Mouse (Mus musculus) ES-E14 (cell line): Measurements from ENCODE around the gene Inhbc.

Source experiments
- CHD2 ChIP-seq: IDR thresholded peaks from 2 replicates; pipeline ENCODE4 v1.6.1; 2014; ENCODE audit warnings: mild to moderate bottlenecking, low read depth, low read length, inconsistent platforms
- HCFC1 ChIP-seq: IDR thresholded peaks from 2 replicates; pipeline ENCODE4 v1.6.1; 2012; ENCODE audit warnings: low read length, inconsistent platforms, borderline replicate concordance; ENCODE audit not compliant: insufficient read depth
- ZC3H11A ChIP-seq: IDR thresholded peaks from 2 replicates; pipeline ENCODE4 v1.6.1; 2012; ENCODE audit warnings: low read depth, mild to moderate bottlenecking, inconsistent platforms, low read length, borderline replicate concordance
- ZNF384 ChIP-seq: IDR thresholded peaks from 2 replicates; pipeline ENCODE4 v1.6.1; 2012; ENCODE audit warnings: low read depth, low read length, inconsistent platforms

- TF ChIP-seq CHD2 (no peak), ZNF384 (no peak), ZC3H11A (no peak), HCFC1 (no peak)
These were observed 43.4 kb upstream of the Inhbc start for GRCm38 (mm10) chr10:127413585-127413984.
